25 mouse cellular contexts compared by ENCODE assay signal in the genomic region with DNA sequence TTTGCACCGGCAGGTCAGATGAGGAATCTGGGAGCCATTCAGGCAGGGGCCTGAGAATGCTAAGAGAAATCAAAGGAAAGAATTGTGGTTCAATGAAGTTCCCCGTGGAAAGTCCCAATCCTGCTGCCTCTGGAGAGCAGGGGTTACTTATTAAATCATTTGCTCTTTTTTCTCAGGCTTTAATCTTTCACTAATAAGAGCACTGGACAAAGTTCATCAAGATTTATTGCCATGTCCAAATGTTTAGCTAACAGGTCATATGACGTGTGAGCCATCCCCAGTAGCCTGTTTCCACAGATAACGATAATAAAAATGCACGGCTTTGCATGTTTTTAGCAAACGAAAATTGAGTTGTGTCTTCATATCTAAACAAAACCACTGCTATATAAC.
DNase-seq lines count a peak whose midpoint lies in the region; ATAC-seq and TF ChIP-seq lines count a peak whose summit lies in the region.
"Had no signal": no experiment of that assay in that cellular context is flagged by ENCODE, and none has a peak within 500 bp of the region (broad histone marks: within the 10 kb centered on the region; RNA-seq: fewer than 3 reads in every experiment).

No protein-coding gene starts in this region.

- 55% methylated on average over 6 of the region's 6 CpGs for WGBS in kidney, embryonic 14.5 days
- 41% methylated on average over 6 of the region's 6 CpGs for WGBS in stomach, embryonic 15.5 days
- 53% methylated on average over 6 of the region's 6 CpGs for WGBS in stomach, postnatal 0 days
- WGBS in kidney, postnatal 0 days: 52% methylated on average over 6 of the region's 6 CpGs

- TF ChIP-seq EP300 in stomach, postnatal 0 days (optimal IDR thresholded peaks at IDR 0.05): no peak

- ATAC-seq in kidney, embryonic 14.5 days (ENCODE audit: low FRiP score, low TSS enrichment): no peak
- no peak for ATAC-seq in stomach, embryonic 15.5 days (ENCODE audit: insufficient read depth, low FRiP score, low read depth)
- ATAC-seq in stomach, postnatal 0 days (ENCODE audit: low FRiP score, low TSS enrichment): no peak
- ATAC-seq in kidney, postnatal 0 days (replicated peaks; ENCODE audit: low FRiP score, low read depth): no peak
- ATAC-seq in CD4-positive, CD25-positive, alpha-beta regulatory T cell, adult 4 months: no peak
- ATAC-seq: forebrain, postnatal 0 days; midbrain, embryonic 16.5 days had no signal

- H3K27ac ChIP-seq in kidney, embryonic 14.5 days (ENCODE audit: low read depth, low read length): no peak overlapping the region
- H3K27ac ChIP-seq in stomach, embryonic 15.5 days: peak overlapping the region; percentile 40; the same call in 1 of the 2 replicates
- H3K27ac ChIP-seq in stomach, postnatal 0 days (replicated peaks): no peak overlapping the region
- no peak overlapping the region for H3K27ac ChIP-seq in kidney, postnatal 0 days
- H3K27ac ChIP-seq: embryonic facial prominence, embryonic 15.5 days; forebrain, embryonic 12.5 days; heart, embryonic 15.5 days; limb, embryonic 10.5 days; limb, embryonic 15.5 days; liver, embryonic 15.5 days had no signal

- H3K27me3 ChIP-seq in kidney, embryonic 14.5 days (ENCODE audit: control insufficient read depth, insufficient read depth, low read length): no peaks in the 10 kb centered on the region
- H3K27me3 ChIP-seq in stomach, embryonic 15.5 days (replicated peaks): no peaks in the 10 kb centered on the region
- no peaks in the 10 kb centered on the region for H3K27me3 ChIP-seq in stomach, postnatal 0 days (ENCODE audit: control insufficient read depth, insufficient read depth, low read length)
- no peaks in the 10 kb centered on the region for H3K27me3 ChIP-seq in kidney, postnatal 0 days (ENCODE audit: insufficient read depth, low read length)
- H3K27me3 ChIP-seq: embryonic facial prominence, embryonic 15.5 days; forebrain, embryonic 12.5 days; heart, embryonic 15.5 days; limb, embryonic 15.5 days; liver, embryonic 15.5 days had no signal

- no peaks in the 10 kb centered on the region for H3K4me1 ChIP-seq in kidney, embryonic 14.5 days (ENCODE audit: control insufficient read depth, insufficient read depth, low read length)
- H3K4me1 ChIP-seq in stomach, embryonic 15.5 days: no peaks in the 10 kb centered on the region
- no peaks in the 10 kb centered on the region for H3K4me1 ChIP-seq in stomach, postnatal 0 days (replicated peaks; ENCODE audit: control insufficient read depth, insufficient read depth)
- H3K4me1 ChIP-seq in kidney, postnatal 0 days (replicated peaks; ENCODE audit: insufficient read depth, low read length): no peaks in the 10 kb centered on the region
- H3K4me1 ChIP-seq: embryonic facial prominence, embryonic 15.5 days; forebrain, embryonic 12.5 days; heart, embryonic 15.5 days; limb, embryonic 10.5 days; limb, embryonic 15.5 days; liver, embryonic 15.5 days had no signal

- peak; percentile 11 for DNase-seq in kidney, adult 11 months
- DNase-seq in stomach, postnatal 0 days (ENCODE audit: low spot score): no peak
- peak; percentile 9 for DNase-seq in kidney, postnatal 0 days (ENCODE audit: low spot score)
- DNase-seq in yolk sac, embryonic 10.5 days (ENCODE audit: low spot score): peak; percentile 28
- DNase-seq in urinary bladder, postnatal 4 days (ENCODE audit: low spot score in 2 of 2): no peak
- DNase-seq: adrenal gland, postnatal 25 days; cerebellum, adult 11-12 months; cerebellum, postnatal 10 days; forebrain, postnatal 0 days; gastrocnemius, postnatal 10 days; layer of hippocampus, adult 9-11 months; lung, postnatal 36 days; right cerebral cortex, postnatal 25 days; spleen, adult 18-20 months had no signal

- no peaks in the 10 kb centered on the region for H3K9me3 ChIP-seq in kidney, embryonic 14.5 days (ENCODE audit: control insufficient read depth, low read length)
- H3K9me3 ChIP-seq in stomach, embryonic 15.5 days: no peaks in the 10 kb centered on the region
- no peaks in the 10 kb centered on the region for H3K9me3 ChIP-seq in stomach, postnatal 0 days (ENCODE audit: control insufficient read depth, low read length)
- H3K9me3 ChIP-seq in kidney, postnatal 0 days (replicated peaks; ENCODE audit: low read length): no peaks in the 10 kb centered on the region
- H3K9me3 ChIP-seq: embryonic facial prominence, embryonic 15.5 days; forebrain, embryonic 12.5 days; heart, embryonic 15.5 days; limb, embryonic 10.5 days; limb, embryonic 15.5 days; liver, embryonic 15.5 days had no signal

- H3K4me3 ChIP-seq in kidney, embryonic 14.5 days (ENCODE audit: low read length): no peak overlapping the region
- no peak overlapping the region for H3K4me3 ChIP-seq in stomach, embryonic 15.5 days (replicated peaks)
- no peak overlapping the region for H3K4me3 ChIP-seq in stomach, postnatal 0 days (ENCODE audit: low read depth, low read length)
- no peak overlapping the region for H3K4me3 ChIP-seq in kidney, postnatal 0 days (replicated peaks; ENCODE audit: low read depth, low read length)
- H3K4me3 ChIP-seq: embryonic facial prominence, embryonic 15.5 days; forebrain, embryonic 12.5 days; heart, embryonic 15.5 days; limb, embryonic 10.5 days; limb, embryonic 15.5 days; liver, embryonic 15.5 days had no signal

- no peak overlapping the region for H3K4me2 ChIP-seq in kidney, embryonic 14.5 days (replicated peaks; ENCODE audit: low read depth, low read length)
- no peak overlapping the region for H3K4me2 ChIP-seq in stomach, embryonic 15.5 days
- no peak overlapping the region for H3K4me2 ChIP-seq in stomach, postnatal 0 days (replicated peaks; ENCODE audit: low read depth)
- H3K4me2 ChIP-seq in kidney, postnatal 0 days (ENCODE audit: low read length): no peak overlapping the region
- H3K4me2 ChIP-seq: embryonic facial prominence, embryonic 15.5 days; forebrain, embryonic 12.5 days; heart, embryonic 15.5 days; limb, embryonic 15.5 days; liver, embryonic 15.5 days; midbrain, embryonic 11.5 days had no signal

- no peak for TF ChIP-seq CTCF in stomach, postnatal 0 days (IDR thresholded peaks at IDR 0.05; ENCODE audit: low read depth)
- no peak for TF ChIP-seq CTCF in kidney, postnatal 0 days (IDR thresholded peaks at IDR 0.05; ENCODE audit: low read depth)

- no peak overlapping the region for H3K9ac ChIP-seq in kidney, embryonic 14.5 days (ENCODE audit: low read depth, low read length)
- no peak overlapping the region for H3K9ac ChIP-seq in stomach, embryonic 15.5 days
- H3K9ac ChIP-seq in stomach, postnatal 0 days (ENCODE audit: low read length): no peak overlapping the region
- no peak overlapping the region for H3K9ac ChIP-seq in kidney, postnatal 0 days (ENCODE audit: low read depth, low read length)
- H3K9ac ChIP-seq: embryonic facial prominence, embryonic 15.5 days; forebrain, embryonic 12.5 days; forebrain, postnatal 0 days; heart, embryonic 15.5 days; limb, embryonic 15.5 days; liver, embryonic 15.5 days had no signal

- no peaks in the 10 kb centered on the region for H3K36me3 ChIP-seq in kidney, embryonic 14.5 days (ENCODE audit: control insufficient read depth, insufficient read depth, low read length)
- H3K36me3 ChIP-seq in stomach, embryonic 15.5 days: no peaks in the 10 kb centered on the region
- H3K36me3 ChIP-seq in stomach, postnatal 0 days (ENCODE audit: control insufficient read depth, insufficient read depth, low read length): no peaks in the 10 kb centered on the region
- H3K36me3 ChIP-seq in kidney, postnatal 0 days (ENCODE audit: insufficient read depth, low read length): no peaks in the 10 kb centered on the region
- H3K36me3 ChIP-seq: embryonic facial prominence, embryonic 15.5 days; forebrain, embryonic 12.5 days; heart, embryonic 15.5 days; limb, embryonic 10.5 days; limb, embryonic 15.5 days; liver, embryonic 15.5 days had no signal

Comparison
In these comparisons a context has a peak if more than half of its experiments do, and no peak if none do; other contexts are left out.
1. DNase-seq: peak in kidney, adult 11 months (single experiment), kidney, postnatal 0 days (single experiment) and yolk sac, embryonic 10.5 days (single experiment); none in stomach, postnatal 0 days (single experiment) and urinary bladder, postnatal 4 days (0 of 2).